Mouse (Mus musculus) layer of hippocampus, adult 8-10 months (tissue): ENCODE measurements around the gene Agtrap. TPM values are rescaled to one million over a fixed set of nuclear protein-coding genes. Genes with fewer than 3 reads are reported as not detected.
"Not testable (repeated sequence)": the region's sequence is repeated elsewhere in the genome, so short reads cannot be mapped to it uniquely, and the experiment has no call there.

Experiments used
- DNase-seq, 2 experiments: peaks; one replicate each; pipeline ENCODE4 v3.0.0; 2022; ENCODE audit warnings: low spot score in 2 of 2
- total RNA-seq, 4 experiments: library from RNA; stranded (reverse); gene quantifications; 2 replicates each; pipeline ENCODE4 v1.2.4; 2022

Agtrap gene
- total RNA-seq, 4 experiments from 2014 or later = 7.0 to 12.8 (median 9.1) TPM

- DNase-seq = no peak
Measured at GRCm38 (mm10) chr4:148051046-148051776, 36.6 kb downstream of the Agtrap start.

- not testable (repeated sequence) for DNase-seq
Measured at GRCm38 (mm10) chr4:148050396-148050914, 37.4 kb downstream of the Agtrap start.

DNA sequence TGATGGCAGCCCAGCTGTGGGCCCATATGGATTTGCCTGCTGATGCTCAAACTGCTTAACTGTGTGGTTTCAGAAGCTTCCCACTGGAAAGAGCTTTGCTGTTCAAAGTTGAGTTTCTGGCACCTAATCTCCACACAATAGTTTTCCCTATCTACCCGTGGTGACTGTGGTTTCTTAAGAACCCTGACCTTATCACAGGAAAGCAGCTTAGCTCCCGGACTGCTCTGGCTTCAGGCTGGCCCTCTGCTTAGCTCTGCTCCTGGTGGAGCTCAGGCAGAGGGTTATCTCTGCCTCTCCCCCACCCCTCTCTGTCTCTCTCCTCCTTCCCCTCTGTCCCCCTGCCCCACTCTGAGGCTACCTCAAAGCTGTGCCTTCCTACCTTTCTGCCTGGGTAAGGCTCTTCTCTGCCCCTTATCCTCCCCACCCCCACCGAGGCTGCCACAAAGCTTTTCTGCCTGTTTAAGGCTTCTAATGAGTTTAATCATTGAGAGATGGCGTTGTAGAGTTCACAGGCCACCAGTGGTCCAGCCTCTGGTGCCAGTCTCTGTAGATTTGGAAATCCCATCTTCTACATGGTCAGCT, 41.3 kb downstream of the Agtrap start:
- DNase-seq = no peak

DNA sequence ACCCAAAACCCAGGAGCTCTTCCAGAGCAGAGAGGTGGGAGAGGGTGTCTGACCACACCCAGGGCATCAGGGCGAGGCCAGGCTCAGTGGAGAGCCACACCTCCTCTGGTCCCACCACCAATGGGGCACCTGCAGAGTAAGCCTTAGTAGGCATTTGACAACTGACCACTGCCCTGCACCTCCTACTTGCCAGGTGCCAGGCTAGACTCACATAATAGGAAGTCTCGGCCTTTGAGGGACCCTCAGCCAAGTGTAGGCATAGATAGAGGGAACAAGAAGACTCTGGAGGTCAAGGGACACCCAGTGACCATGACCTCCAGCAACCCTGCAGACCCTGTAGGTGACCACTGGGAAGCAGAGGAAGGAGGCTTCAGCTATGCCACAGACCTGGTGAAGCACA, 43.7 kb downstream of the Agtrap start:
- no peak for DNase-seq

DNA sequence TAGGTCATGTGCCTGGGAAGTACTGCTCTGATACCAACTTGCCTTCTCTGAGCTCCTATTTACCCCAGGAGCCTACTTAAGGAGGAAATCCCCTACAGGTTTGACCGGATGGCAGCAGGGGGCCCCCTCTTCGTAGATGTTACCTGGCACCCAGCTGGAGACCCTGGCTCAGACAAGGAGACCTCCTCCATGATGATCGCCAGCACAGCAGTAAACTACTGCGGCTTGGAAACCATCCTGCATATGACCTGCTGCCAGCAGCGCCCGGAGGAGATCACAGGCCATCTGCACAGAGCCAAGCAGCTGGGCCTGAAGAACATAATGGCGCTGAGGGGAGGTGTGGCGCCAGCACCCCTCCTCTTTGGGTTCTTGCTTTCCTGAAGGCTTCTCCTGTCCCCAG, 44.5 kb downstream of the Agtrap start:
- DNase-seq = not testable (repeated sequence)

GRCm38 (mm10) chr4:148041611-148042191, 46.1 kb downstream of the Agtrap start:
- DNase-seq = no peak

DNA sequence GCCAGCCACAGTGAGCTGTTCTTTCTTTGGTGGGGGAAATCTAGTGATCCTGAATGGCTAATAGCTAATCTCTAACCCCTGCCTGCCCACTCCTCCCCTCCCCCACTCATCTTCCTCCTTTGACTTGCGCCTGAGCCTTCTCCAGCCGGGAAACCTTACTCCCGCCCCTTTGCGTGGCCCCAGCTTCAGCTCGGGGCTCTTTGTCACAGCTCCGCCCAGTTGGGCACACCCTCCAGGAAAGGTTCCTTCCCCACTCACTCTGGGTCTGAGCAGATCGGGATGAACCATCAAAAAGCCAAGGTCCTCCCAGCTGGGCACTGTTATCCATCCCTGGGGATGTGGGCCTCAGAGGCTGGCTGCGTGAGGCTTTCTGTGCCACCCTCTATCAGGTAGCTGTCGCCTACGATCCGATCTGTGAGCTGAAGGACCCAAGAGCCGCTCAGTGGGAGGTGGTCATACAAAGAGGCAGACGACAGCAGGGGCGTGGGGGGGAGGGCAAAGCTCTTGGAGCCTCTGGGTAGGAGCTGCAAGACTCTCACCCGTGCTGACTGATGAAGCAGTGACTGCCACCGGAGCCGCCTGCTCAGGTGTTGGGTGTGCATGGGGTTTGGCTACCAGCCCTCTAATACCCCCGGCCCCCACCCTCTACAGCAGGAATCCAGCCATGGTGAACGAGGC, 46.8 kb downstream of the Agtrap start:
- peak in 1 of 2 experiments; percentile 51 for DNase-seq

- no peak for DNase-seq
Measured at GRCm38 (mm10) chr4:148040029-148040830, 47.6 kb downstream of the Agtrap start.

DNA sequence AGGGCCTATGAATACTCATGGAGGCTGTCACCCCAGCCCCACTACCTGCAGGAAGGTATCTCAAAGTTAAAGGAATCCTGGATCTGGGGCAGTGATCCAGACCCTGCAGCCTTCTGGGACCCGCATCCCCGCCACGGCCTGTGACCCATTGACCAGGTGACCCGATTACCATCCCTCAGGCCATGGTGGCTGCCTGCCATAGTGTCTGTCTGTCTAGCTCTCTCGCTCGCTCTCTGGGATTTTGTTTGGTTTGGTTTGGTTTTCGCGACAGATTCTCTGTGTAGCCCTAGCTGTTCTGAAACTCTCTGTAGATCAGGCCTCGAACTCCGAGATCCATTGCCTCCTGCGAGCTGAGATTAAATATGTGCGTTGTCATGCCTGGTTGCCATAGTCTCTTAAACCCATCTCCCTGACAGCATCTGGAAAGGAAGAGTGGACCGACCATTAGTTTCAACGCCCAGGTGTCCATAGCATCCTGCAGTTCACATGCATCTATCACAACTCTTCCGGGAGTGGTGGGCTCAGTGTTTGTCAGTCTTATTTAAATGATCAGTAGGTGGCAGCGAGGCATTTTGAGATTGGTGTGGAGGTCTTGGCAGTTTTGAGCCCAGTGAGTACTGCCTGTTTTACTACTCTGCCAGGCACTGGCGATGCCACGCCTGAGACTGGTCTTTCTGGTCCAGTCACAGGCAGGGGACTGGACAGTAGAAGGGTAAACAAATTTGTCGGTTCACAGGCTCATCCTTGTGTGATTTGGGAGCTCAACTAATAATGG, 48.4 kb downstream of the Agtrap start:
- no peak for DNase-seq

DNA sequence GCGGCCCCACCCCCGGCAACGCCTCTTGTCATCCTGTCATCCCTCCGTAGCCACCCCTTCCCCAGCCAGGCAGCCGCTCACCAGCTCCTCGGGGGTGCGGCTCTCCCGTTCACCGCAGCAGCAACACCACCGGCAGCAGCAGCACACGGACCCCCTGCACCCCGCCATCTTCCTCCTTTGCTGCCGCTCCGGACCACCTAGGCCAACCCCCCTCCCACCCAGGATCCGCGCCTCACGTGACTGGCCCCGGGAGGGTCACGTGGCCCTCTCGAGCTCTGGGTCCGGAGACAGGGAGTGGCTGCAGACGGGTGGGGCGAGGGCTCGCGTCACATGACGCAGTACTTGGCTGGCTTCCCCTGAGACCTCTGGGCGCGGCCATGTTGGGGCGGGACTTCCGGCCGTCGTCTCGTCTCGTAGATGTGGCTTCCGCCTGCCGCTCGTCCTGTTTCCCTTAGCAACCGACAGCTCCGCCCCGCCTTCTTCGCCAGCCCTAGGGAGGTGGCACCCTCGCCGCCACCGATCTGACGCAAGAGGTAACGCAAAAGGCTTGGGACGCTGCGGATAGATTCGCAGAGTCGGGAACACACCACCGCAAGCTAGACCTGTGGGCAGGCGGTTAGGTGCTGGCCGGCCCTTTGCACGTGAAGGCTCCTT, 49.1 kb downstream of the Agtrap start, which contains the start of the genes Clcn6 and Mthfr:
TSS of gene Clcn6 (minus strand) at position 222 of the 654 bp plus-strand sequence.
TSS of gene Mthfr (plus strand) at position 478 of the 654 bp plus-strand sequence.
- DNase-seq = peak; percentile 99 to 100

- no peak for DNase-seq
Measured at GRCm38 (mm10) chr4:148038079-148038599, 49.7 kb downstream of the Agtrap start.

DNA sequence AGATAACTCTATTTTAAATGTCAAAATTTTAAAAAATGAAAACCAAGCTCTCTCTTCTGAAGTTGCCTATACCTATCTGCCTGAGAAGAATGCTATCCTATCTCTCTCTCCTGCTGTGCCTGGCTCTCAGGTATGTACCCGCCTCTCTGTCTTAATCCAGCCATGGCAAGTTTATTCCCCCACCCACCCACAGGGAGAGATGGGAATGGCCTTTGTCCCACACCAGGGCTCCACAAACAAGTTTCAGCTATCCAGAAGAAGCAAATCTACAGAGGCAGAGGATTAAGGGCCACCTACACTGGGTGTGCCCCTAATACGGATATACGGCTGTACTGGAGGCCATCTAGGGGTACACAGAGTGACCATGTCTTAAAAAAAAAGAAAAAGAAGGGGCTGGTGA, 52.4 kb downstream of the Agtrap start:
- no peak for DNase-seq

- no peak for DNase-seq
Measured at GRCm38 (mm10) chr4:148033858-148034410, 53.9 kb downstream of the Agtrap start.

DNA sequence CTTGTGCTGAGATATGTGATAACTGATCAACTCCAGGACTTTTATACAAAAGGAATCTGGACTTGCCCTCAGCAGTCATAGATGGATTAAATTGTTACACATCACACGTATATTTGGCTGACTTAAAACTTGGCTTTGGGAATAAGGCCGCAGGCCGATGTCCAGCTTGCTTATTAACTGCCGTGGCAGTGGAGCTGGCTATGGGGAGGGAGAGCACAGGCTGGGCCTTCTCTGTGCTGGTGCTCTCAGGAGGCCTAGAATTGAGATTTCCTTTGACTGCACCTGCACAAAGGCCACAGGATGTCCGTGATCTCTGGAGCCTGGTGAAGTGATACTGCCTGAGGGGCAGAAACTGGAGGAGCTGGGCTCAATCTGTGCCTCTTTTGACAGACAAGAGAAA, 57.3 kb downstream of the Agtrap start:
- no peak for DNase-seq

DNA sequence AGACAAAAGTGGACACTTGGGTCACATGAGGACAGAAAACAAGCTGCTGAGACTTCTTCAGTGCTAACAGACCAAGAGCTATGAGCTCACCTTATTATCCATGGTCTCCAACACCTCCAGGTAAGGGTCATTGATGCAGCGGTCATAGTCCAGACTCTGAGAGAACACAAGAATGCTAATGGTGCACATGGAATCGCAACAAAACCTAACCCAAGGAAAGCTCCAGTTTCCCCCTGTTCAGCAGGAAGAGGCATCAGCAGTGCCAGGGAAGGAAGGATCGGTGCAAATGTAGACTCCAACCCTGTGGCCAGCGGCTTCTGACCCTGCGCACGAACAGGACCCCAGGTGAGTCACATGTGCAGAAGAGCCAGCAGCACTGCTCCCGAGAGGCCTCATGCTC, 58.5 kb downstream of the Agtrap start:
- DNase-seq = no peak
